Mouse (Mus musculus) midbrain, embryonic 12.5 days (tissue): ENCODE data around the gene Gabbr2. TPM values are rescaled to one million over a fixed set of nuclear protein-coding genes. Genes with fewer than 3 reads are reported as not detected.

Source experiments
- ATAC-seq: fragments of 200-750 bp; cut with Nextera tagmentation; 2 replicates; pipeline ENCODE4 v1.8.0; 2017; ENCODE audit warnings: low read depth, moderate TSS enrichment, moderate library complexity; ENCODE audit not compliant: low FRiP score
- H3K27ac ChIP-seq: fragments of 300-500 bp; sonication (generic); replicated peaks from 2 replicates; pipeline ENCODE4 v1.5.1; 2016; ENCODE audit warnings: mild to moderate bottlenecking
- H3K27me3 ChIP-seq: fragments of 300-500 bp; sonication (generic); 2 replicates; pipeline ENCODE4 v1.6.1; 2016; ENCODE audit warnings: mild to moderate bottlenecking
- H3K36me3 ChIP-seq: fragments of 300-500 bp; sonication (generic); 2 replicates; pipeline ENCODE4 v1.6.1; 2016
- H3K4me1 ChIP-seq: fragments of 300-500 bp; sonication (generic); 2 replicates; pipeline ENCODE4 v1.6.1; 2016
- H3K4me2 ChIP-seq: fragments of 300-500 bp; sonication (generic); replicated peaks from 2 replicates; pipeline ENCODE4 v1.6.1; 2016; ENCODE audit warnings: mild to moderate bottlenecking, moderate library complexity
- H3K4me3 ChIP-seq: fragments of 300-500 bp; sonication (generic); 2 replicates; pipeline ENCODE4 v1.5.1; 2016; ENCODE audit warnings: mild to moderate bottlenecking
- H3K9ac ChIP-seq: fragments of 300-500 bp; sonication (generic); replicated peaks from 2 replicates; pipeline ENCODE4 v1.6.1; 2016; ENCODE audit warnings: mild to moderate bottlenecking, moderate library complexity
- H3K9me3 ChIP-seq: fragments of 300-500 bp; sonication (generic); 2 replicates; pipeline ENCODE4 v1.6.1; 2016; ENCODE audit warnings: mild to moderate bottlenecking
- WGBS: fragments of 180-500 bp; shearing (Covaris S2); methylation state at CpG from one replicate; pipeline ENCODE4 v1.1.7; 2016; 5-methylcytosine and 5-hydroxymethylcytosine counted together
- polyA plus RNA-seq: library from polyadenylated mRNA; unstranded; fragments of >200 nt; fragmentation: Nextera tagmentation; extraction: Ambion mirVana; gene quantifications from 2 replicates; pipeline ENCODE4 v1.2.1, GENCODE M21; 2016

Gabbr2 gene
- polyA plus RNA-seq, 1 experiment from 2014 or later = 0.69 TPM

GRCm38 (mm10) chr4:47012476-47012875 is 20.8 kb upstream of the Gabbr2 start:
- Histone ChIP-seq H3K27me3 (no peaks in the 10 kb centered on the region), H3K27ac (no peak overlapping the region), H3K9ac (no peak overlapping the region), H3K36me3 (peaks cover 11% of the 10 kb centered on the region; the same call in 1 of the 2 replicates), H3K4me2 (no peak overlapping the region), H3K4me1 (0 out of 2 replicates have a peak, but pooled peaks cover 2% of the 10 kb centered on the region), H3K9me3 (no peaks in the 10 kb centered on the region), H3K4me3 (no peak overlapping the region)
- WGBS = 84% methylated on average over 10 of the region's 10 CpGs
- no peak for ATAC-seq

GRCm38 (mm10) chr4:47010400-47011231 is 18.9 kb upstream of the Gabbr2 start:
- ATAC-seq = no peak
- peaks cover 2% of the 10 kb centered on the region; the same call in 1 of the 2 replicates for H3K27me3 ChIP-seq
- H3K9ac ChIP-seq = no peak overlapping the region
- no peak overlapping the region for H3K27ac ChIP-seq
- no peaks in the 10 kb centered on the region for H3K36me3 ChIP-seq
- 69% methylated on average over 12 of the region's 12 CpGs for WGBS
- no peak overlapping the region for H3K4me3 ChIP-seq
- no peaks in the 10 kb centered on the region for H3K9me3 ChIP-seq
- 0 out of 2 replicates have a peak, but pooled peaks cover 2% of the 10 kb centered on the region for H3K4me1 ChIP-seq
- no peak overlapping the region for H3K4me2 ChIP-seq

GRCm38 (mm10) chr4:47000626-47001395 is 9.1 kb upstream of the Gabbr2 start:
- H3K9me3 ChIP-seq = no peaks in the 10 kb centered on the region
- no peaks in the 10 kb centered on the region for H3K36me3 ChIP-seq
- H3K4me3 ChIP-seq = no peak overlapping the region
- no peaks in the 10 kb centered on the region for H3K4me1 ChIP-seq
- peaks cover 4% of the 10 kb centered on the region; the same call in 1 of the 2 replicates for H3K27me3 ChIP-seq
- WGBS = 78% methylated on average over 8 of the region's 8 CpGs
- no peak overlapping the region for H3K27ac ChIP-seq
- no peak overlapping the region for H3K9ac ChIP-seq
- H3K4me2 ChIP-seq = no peak overlapping the region
- ATAC-seq = no peak

GRCm38 (mm10) chr4:46997969-46998368 is 6.3 kb upstream of the Gabbr2 start:
- WGBS = 85% methylated on average over 2 of the region's 2 CpGs
- Histone ChIP-seq H3K27ac (no peak overlapping the region), H3K4me3 (no peak overlapping the region), H3K9ac (no peak overlapping the region), H3K4me2 (no peak overlapping the region), H3K9me3 (no peaks in the 10 kb centered on the region), H3K4me1 (no peaks in the 10 kb centered on the region), H3K27me3 (peaks cover 20% of the 10 kb centered on the region), H3K36me3 (no peaks in the 10 kb centered on the region)
- no peak for ATAC-seq

GRCm38 (mm10) chr4:46992827-46993473 is 1.3 kb upstream of the Gabbr2 start:
- 4% methylated on average over 8 of the region's 8 CpGs for WGBS
- no peak for ATAC-seq
- Histone ChIP-seq H3K27me3 (peaks cover 65% of the 10 kb centered on the region), H3K9me3 (no peaks in the 10 kb centered on the region), H3K4me1 (peaks cover 24% of the 10 kb centered on the region), H3K36me3 (no peaks in the 10 kb centered on the region), H3K4me3 (no peak overlapping the region), H3K4me2 (no peak overlapping the region), H3K9ac (no peak overlapping the region), H3K27ac (no peak overlapping the region)

GRCm38 (mm10) chr4:46991959-46992316 is 265 bp upstream of the Gabbr2 start:
- no peak; the same call in 1 of the 2 replicates for ATAC-seq
- no peaks in the 10 kb centered on the region for H3K9me3 ChIP-seq
- H3K4me2 ChIP-seq = peak overlapping the region; percentile 91
- H3K4me3 ChIP-seq = peak overlapping the region; percentile 65
- H3K27ac ChIP-seq = peak overlapping the region; percentile 70
- H3K27me3 ChIP-seq = peaks cover 66% of the 10 kb centered on the region
- no peaks in the 10 kb centered on the region for H3K36me3 ChIP-seq
- WGBS = under 1% methylated on average over 21 of the region's 31 CpGs
- H3K4me1 ChIP-seq = peaks cover 24% of the 10 kb centered on the region
- peak overlapping the region; percentile 71 for H3K9ac ChIP-seq

GRCm38 (mm10) chr4:46990281-46991015 is 1.2 kb downstream of the Gabbr2 start:
- H3K4me2 ChIP-seq = peak overlapping the region; percentile 91
- H3K27ac ChIP-seq = no peak overlapping the region
- peaks cover 24% of the 10 kb centered on the region for H3K4me1 ChIP-seq
- H3K9ac ChIP-seq = peak overlapping the region; percentile 71; the same call in 1 of the 2 replicates
- no peaks in the 10 kb centered on the region for H3K9me3 ChIP-seq
- peaks cover 70% of the 10 kb centered on the region for H3K27me3 ChIP-seq
- H3K4me3 ChIP-seq = peak overlapping the region; percentile 65
- peak; percentile 50; the same call in 1 of the 2 replicates for ATAC-seq
- 3% methylated on average over 29 of the region's 29 CpGs for WGBS
- no peaks in the 10 kb centered on the region for H3K36me3 ChIP-seq

GRCm38 (mm10) chr4:46989842-46990241 is 1.8 kb downstream of the Gabbr2 start:
- Histone ChIP-seq H3K27ac (no peak overlapping the region), H3K4me1 (peaks cover 24% of the 10 kb centered on the region), H3K36me3 (no peaks in the 10 kb centered on the region), H3K4me2 (peak overlapping the region; percentile 91), H3K9me3 (no peaks in the 10 kb centered on the region), H3K9ac (peak overlapping the region; percentile 16; the same call in 1 of the 2 replicates), H3K27me3 (peaks cover 71% of the 10 kb centered on the region), H3K4me3 (peak overlapping the region; percentile 65)
- 1% methylated on average over 17 of the region's 17 CpGs for WGBS
- peak; percentile 42; the same call in 1 of the 2 replicates for ATAC-seq

GRCm38 (mm10) chr4:46988824-46989223 is 2.8 kb downstream of the Gabbr2 start:
- no peak for ATAC-seq

GRCm38 (mm10) chr4:46988257-46988656 is 3.4 kb downstream of the Gabbr2 start:
- no peak overlapping the region for H3K4me3 ChIP-seq
- ATAC-seq = no peak
- no peak overlapping the region for H3K4me2 ChIP-seq
- no peaks in the 10 kb centered on the region for H3K9me3 ChIP-seq
- no peaks in the 10 kb centered on the region for H3K36me3 ChIP-seq
- peaks cover 55% of the 10 kb centered on the region for H3K27me3 ChIP-seq
- peaks cover 24% of the 10 kb centered on the region for H3K4me1 ChIP-seq
- 59% methylated on average over 3 of the region's 3 CpGs for WGBS
- no peak overlapping the region for H3K9ac ChIP-seq
- no peak overlapping the region for H3K27ac ChIP-seq

More at GRCm38 (mm10) chr4:46988824-46989223, 2.8 kb downstream of the Gabbr2 start:
- no peaks in the 10 kb centered on the region for H3K9me3 ChIP-seq
- peaks cover 61% of the 10 kb centered on the region for H3K27me3 ChIP-seq
- no peaks in the 10 kb centered on the region for H3K36me3 ChIP-seq
- no peak overlapping the region for H3K9ac ChIP-seq
- H3K4me3 ChIP-seq = no peak overlapping the region
- peaks cover 24% of the 10 kb centered on the region for H3K4me1 ChIP-seq
- H3K27ac ChIP-seq = no peak overlapping the region
- H3K4me2 ChIP-seq = no peak overlapping the region
- 81% methylated on average over 4 of the region's 4 CpGs for WGBS

GRCm38 (mm10) chr4:46987809-46988208 is 3.9 kb downstream of the Gabbr2 start:
- H3K4me1 ChIP-seq = peaks cover 24% of the 10 kb centered on the region
- no peak for ATAC-seq
- H3K27ac ChIP-seq = no peak overlapping the region
- H3K4me3 ChIP-seq = no peak overlapping the region
- 89% methylated on average over 6 of the region's 6 CpGs for WGBS
- no peaks in the 10 kb centered on the region for H3K36me3 ChIP-seq
- no peak overlapping the region for H3K9ac ChIP-seq
- H3K27me3 ChIP-seq = peaks cover 51% of the 10 kb centered on the region
- H3K9me3 ChIP-seq = no peaks in the 10 kb centered on the region
- no peak overlapping the region for H3K4me2 ChIP-seq
